Mouse (Mus musculus) midbrain, embryonic 15.5 days (tissue): ENCODE data around the gene Gm44579. TPM values are rescaled to one million over a fixed set of nuclear protein-coding genes. Genes with fewer than 3 reads are reported as not detected.

Experiments
- ATAC-seq: fragments of 200-750 bp; cut with Nextera tagmentation; replicated peaks from 2 replicates; pipeline ENCODE4 v1.8.0; 2017; ENCODE audit warnings: moderate TSS enrichment
- H3K27ac ChIP-seq: fragments of 300-500 bp; sonication (generic); 2 replicates; pipeline ENCODE4 v1.5.1; 2015; ENCODE audit warnings: mild to moderate bottlenecking, inconsistent platforms
- H3K27me3 ChIP-seq: fragments of 300-500 bp; sonication (generic); replicated peaks from 2 replicates; pipeline ENCODE4 v1.6.1; 2015; ENCODE audit warnings: inconsistent platforms
- H3K36me3 ChIP-seq: fragments of 300-500 bp; sonication (generic); replicated peaks from 2 replicates; pipeline ENCODE4 v1.6.1; 2015; ENCODE audit warnings: inconsistent platforms
- H3K4me1 ChIP-seq: fragments of 300-500 bp; sonication (generic); 2 replicates; pipeline ENCODE4 v1.6.1; 2015; ENCODE audit warnings: inconsistent platforms
- H3K4me2 ChIP-seq: fragments of 300-500 bp; sonication (generic); 2 replicates; pipeline ENCODE4 v1.6.1; 2015; ENCODE audit warnings: inconsistent platforms, mild to moderate bottlenecking, moderate library complexity
- H3K4me3 ChIP-seq: fragments of 300-500 bp; sonication (generic); 2 replicates; pipeline ENCODE4 v1.5.1; 2015; ENCODE audit warnings: mild to moderate bottlenecking, inconsistent platforms
- H3K9ac ChIP-seq: fragments of 300-500 bp; sonication (generic); 2 replicates; pipeline ENCODE4 v1.6.1; 2015; ENCODE audit warnings: mild to moderate bottlenecking, inconsistent platforms
- H3K9me3 ChIP-seq: fragments of 300-500 bp; sonication (generic); 2 replicates; pipeline ENCODE4 v1.6.1; 2016; ENCODE audit warnings: inconsistent platforms
- WGBS: fragments of 180-500 bp; shearing (Covaris S2); methylation state at CpG from one replicate; pipeline ENCODE4 v1.1.7; 2015; ENCODE audit warnings: mixed read lengths; 5-methylcytosine and 5-hydroxymethylcytosine counted together
- polyA plus RNA-seq: library from polyadenylated mRNA; unstranded; fragments of >200 nt; fragmentation: Nextera tagmentation; extraction: Ambion mirVana; gene quantifications from 2 replicates; pipeline ENCODE4 v1.2.1, GENCODE M21; 2015

Gm44579 gene
- polyA plus RNA-seq, 1 experiment from 2014 or later = 0.08 TPM

DNA sequence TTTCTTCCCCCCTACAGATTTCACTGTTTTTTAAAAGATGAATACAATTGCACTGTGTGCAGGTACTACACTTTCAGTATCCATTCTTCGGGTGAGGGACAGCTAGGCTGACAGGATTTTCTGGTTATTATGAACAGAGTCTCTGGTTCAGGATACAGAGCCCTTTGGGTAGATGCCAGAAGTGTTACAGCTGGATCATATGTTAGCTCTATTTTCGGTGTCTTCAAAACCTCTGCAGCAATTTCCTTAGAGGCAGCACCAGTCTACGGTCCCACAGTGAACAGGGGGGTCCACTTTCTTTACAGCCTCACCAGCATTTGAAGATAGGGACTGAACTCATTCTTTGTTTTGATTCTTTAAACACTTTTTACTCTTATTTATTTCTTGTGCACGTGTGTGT, 36.3 kb downstream of the Gm44579 start:
- ATAC-seq = no peak
- H3K9me3 ChIP-seq = no peaks in the 10 kb centered on the region
- 74% methylated on average over 4 of the region's 4 CpGs for WGBS

DNA sequence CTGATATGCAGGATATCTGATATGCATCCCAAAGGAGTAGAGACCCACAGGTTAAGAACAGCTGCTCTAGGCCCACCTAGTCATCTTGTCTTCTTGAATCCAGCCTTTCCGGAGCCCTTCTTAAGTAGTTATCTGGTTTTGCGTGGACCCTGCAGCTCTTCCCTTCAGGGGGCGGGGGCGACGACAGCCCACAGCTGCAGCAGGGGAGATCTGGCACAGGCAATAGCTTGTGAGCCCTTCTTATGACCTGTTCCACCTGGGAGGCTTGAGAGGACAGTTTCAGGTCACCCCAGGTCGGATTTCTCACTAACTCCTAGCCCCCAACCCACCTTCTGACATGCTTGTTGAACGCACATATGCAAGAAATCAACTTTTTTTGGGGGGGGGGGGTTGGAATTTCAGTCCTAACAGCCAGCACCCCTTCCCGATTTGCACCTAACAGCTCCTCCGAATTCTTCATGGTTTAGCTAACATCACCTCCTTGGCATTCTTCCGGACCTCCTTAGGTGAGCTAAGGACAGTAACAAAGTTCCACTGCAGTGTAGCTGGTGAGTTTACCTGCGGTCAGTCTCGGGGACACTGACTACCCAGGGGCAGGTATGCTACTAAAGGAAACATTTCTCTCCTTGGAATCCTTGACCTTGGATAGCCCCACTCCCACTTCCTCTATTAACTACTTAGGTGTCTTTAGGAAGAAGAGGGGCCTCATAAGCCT, 38.8 kb downstream of the Gm44579 start:
- no peak for ATAC-seq
- Histone ChIP-seq H3K9me3 (no peaks in the 10 kb centered on the region), H3K36me3 (no peaks in the 10 kb centered on the region), H3K4me3 (peak overlapping the region; percentile 63; the same call in 1 of the 2 replicates), H3K4me1 (peaks cover 7% of the 10 kb centered on the region), H3K4me2 (peak overlapping the region; percentile 74; the same call in 1 of the 2 replicates), H3K27ac (no peak overlapping the region; the same call in 1 of the 2 replicates), H3K27me3 (no peaks in the 10 kb centered on the region; the same call in 1 of the 2 replicates), H3K9ac (no peak overlapping the region)
- 72% methylated on average over 12 of the region's 12 CpGs for WGBS

More for the DNA sequence above, 36.3 kb downstream of the Gm44579 start:
- Histone ChIP-seq H3K4me2 (no peak overlapping the region), H3K4me3 (no peak overlapping the region), H3K27me3 (no peaks in the 10 kb centered on the region; the same call in 1 of the 2 replicates), H3K9ac (no peak overlapping the region), H3K27ac (no peak overlapping the region), H3K36me3 (no peaks in the 10 kb centered on the region), H3K4me1 (peaks cover 7% of the 10 kb centered on the region)

DNA sequence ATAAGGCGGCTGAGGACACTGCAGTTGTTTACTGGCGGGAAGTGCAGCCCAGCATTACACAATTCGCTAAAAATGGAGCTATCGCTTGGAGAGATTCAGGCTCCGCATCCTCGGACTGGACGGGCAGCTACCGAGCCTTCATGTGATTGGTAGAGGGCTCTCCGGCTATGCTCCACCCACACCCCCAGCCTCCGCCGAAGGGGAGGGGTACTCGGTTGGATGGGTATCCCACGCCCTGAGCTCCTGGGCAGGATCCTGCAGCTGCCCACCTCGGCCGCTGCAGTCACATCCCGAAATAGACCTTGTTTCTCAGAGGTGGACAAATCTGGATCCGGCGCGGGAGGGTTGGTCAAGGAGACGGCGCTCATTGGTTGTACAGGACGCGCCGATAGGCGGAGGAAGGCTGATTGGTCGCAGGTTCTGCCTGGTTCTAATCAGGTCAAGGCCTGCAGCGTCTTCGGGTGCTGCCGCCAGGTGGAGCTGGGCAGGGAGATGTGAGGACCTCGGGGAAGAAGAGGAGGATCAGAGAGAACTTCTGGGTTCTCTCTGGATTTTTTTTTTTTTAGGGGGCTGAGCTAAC, 39.6 kb downstream of the Gm44579 start:
- peak; percentile 99 for ATAC-seq
- peaks cover 7% of the 10 kb centered on the region for H3K4me1 ChIP-seq
- H3K9me3 ChIP-seq = no peaks in the 10 kb centered on the region
- peak overlapping the region; percentile 63 for H3K4me3 ChIP-seq
- peak overlapping the region; percentile 88 for H3K27ac ChIP-seq
- peaks cover 4% of the 10 kb centered on the region; the same call in 1 of the 2 replicates for H3K27me3 ChIP-seq
- H3K4me2 ChIP-seq = peak overlapping the region; percentile 74
- under 1% methylated on average over 30 of the region's 30 CpGs for WGBS
- H3K36me3 ChIP-seq = no peaks in the 10 kb centered on the region
- peak overlapping the region; percentile 49 for H3K9ac ChIP-seq

DNA sequence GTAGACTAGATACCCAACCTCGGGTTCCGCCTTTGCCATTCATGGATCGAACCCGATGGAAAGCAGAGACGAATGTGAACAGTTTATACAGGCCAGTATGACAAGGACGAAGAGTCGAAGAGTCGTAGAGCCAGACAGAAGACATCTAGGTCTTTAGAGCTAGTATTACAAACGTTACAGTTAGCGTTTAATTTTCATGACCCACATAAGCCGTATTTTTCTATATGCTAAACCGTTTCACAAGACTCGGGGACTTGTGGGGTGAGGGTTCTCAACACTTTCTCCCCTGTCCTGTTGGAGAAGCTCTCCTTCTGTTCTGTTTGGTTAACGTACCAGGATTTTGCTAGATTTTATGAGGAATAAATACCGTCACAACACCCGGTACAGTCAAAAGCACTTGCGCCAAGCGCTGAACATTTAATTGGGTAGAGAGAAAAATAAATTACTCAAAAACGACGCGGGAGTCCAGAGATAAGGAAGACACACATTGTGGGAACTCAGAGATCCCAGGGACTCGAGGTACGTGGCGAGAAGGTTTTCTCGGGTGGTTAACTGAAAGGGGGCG, 40.1 kb downstream of the Gm44579 start:
- no peaks in the 10 kb centered on the region for H3K36me3 ChIP-seq
- no peaks in the 10 kb centered on the region for H3K9me3 ChIP-seq
- peak overlapping the region; percentile 88 for H3K27ac ChIP-seq
- 4% methylated on average over 26 of the region's 26 CpGs for WGBS
- peaks cover 4% of the 10 kb centered on the region; the same call in 1 of the 2 replicates for H3K27me3 ChIP-seq
- H3K9ac ChIP-seq = peak overlapping the region; percentile 49
- H3K4me2 ChIP-seq = peak overlapping the region; percentile 74
- no peak; the same call in 1 of the 2 replicates for ATAC-seq
- H3K4me3 ChIP-seq = peak overlapping the region; percentile 63
- H3K4me1 ChIP-seq = peaks cover 7% of the 10 kb centered on the region

DNA sequence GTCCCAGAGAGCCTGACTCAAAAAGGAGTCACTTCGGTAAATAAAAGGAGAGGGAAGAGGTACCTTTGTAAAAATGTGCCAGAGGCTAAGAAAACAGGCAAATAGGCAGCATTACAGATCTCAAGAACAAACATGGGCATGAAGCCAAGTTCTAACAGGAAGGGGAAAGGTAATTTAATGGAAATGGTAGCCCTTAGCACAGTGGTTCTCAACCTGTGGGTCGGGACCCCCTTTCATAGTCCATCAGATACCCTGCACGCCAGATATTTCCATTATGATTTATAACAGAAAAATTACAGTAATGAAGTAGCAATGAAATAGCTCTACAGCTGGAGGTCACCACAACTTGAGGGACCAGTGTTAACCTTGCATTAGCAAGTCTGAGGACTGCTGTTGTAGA, 43.5 kb downstream of the Gm44579 start:
- peaks cover 4% of the 10 kb centered on the region for H3K27me3 ChIP-seq
- H3K9ac ChIP-seq = no peak overlapping the region
- 86% methylated on average over 3 of the region's 3 CpGs for WGBS
- no peak overlapping the region for H3K4me3 ChIP-seq
- H3K9me3 ChIP-seq = no peaks in the 10 kb centered on the region
- H3K36me3 ChIP-seq = no peaks in the 10 kb centered on the region
- no peak for ATAC-seq
- peaks cover 10% of the 10 kb centered on the region for H3K4me1 ChIP-seq
- no peak overlapping the region for H3K27ac ChIP-seq
- H3K4me2 ChIP-seq = no peak overlapping the region

DNA sequence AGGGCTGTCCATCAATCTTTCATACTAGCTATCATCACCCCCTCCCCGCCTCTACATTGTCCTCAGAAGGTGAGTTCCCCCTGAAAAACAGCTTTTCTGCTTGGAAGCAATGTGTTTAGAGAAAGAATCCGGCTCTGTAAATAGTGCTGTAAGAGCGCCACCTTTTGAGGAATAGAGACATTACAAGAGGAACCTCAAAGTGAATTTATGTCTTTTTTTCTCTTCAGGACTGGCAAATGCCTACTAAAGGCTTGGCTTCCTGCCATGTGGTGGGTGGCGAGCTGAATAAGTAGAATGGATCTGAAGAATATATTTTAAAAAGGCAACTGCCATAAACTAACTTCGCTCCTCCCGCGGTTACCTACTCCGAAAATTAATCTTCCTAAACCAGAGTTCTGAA, 47.0 kb downstream of the Gm44579 start:
- ATAC-seq = no peak
- Histone ChIP-seq H3K9ac (no peak overlapping the region; the same call in 1 of the 2 replicates), H3K4me2 (no peak overlapping the region), H3K9me3 (no peaks in the 10 kb centered on the region), H3K27me3 (peaks cover 4% of the 10 kb centered on the region), H3K27ac (no peak overlapping the region), H3K36me3 (no peaks in the 10 kb centered on the region), H3K4me1 (peaks cover 32% of the 10 kb centered on the region), H3K4me3 (no peak overlapping the region)
- WGBS = 33% methylated on average over 8 of the region's 8 CpGs

DNA sequence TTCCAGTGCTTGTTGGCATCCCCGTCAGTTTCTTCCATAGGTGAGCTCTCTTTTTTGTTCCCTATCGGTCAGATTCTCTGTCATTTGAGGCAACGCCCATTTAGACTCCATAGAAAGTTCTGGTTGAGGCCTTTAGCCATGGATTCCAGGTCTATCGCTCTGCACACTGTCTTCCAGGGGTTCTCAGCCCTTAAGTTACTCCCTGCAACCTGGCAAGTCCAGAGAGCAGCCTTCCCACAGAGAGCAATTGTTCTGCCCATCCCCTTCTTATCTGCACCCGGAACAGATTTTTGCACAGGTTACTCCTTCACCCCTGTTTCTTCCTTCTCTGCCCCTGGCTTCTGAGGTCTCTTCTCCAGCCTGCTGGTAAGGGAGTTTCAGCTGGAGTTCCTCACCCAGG, 48.7 kb downstream of the Gm44579 start:
- no peak for ATAC-seq
- Histone ChIP-seq H3K4me2 (no peak overlapping the region), H3K9ac (no peak overlapping the region), H3K4me3 (no peak overlapping the region), H3K27me3 (peaks cover 4% of the 10 kb centered on the region), H3K36me3 (no peaks in the 10 kb centered on the region), H3K27ac (no peak overlapping the region), H3K4me1 (peaks cover 39% of the 10 kb centered on the region), H3K9me3 (no peaks in the 10 kb centered on the region)
- WGBS = 77% methylated on average over 5 of the region's 5 CpGs

DNA sequence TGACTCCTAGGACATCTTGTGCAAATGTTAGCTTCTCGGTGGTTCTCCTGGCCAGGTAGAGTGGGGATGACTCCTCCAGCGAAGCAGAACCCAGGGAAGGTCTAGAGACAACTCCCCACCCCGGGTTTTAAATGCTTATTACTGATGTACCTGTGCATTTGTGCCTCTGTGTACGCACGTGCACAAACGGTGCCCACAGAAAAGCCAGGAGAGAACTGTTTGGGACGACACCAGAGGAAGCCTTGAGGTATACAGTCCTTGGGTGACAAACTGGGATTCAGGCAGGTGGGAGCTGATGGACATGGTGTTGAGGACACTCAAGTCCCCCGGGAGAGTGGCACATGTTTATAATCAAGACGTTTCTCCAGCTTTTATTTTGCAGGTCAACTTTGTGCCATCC, 49.9 kb downstream of the Gm44579 start:
- Histone ChIP-seq H3K4me2 (peak overlapping the region; percentile 54), H3K27me3 (no peaks in the 10 kb centered on the region; the same call in 1 of the 2 replicates), H3K4me3 (peak overlapping the region; percentile 63), H3K9me3 (no peaks in the 10 kb centered on the region), H3K9ac (no peak overlapping the region), H3K36me3 (no peaks in the 10 kb centered on the region), H3K4me1 (peaks cover 46% of the 10 kb centered on the region), H3K27ac (no peak overlapping the region)
- no peak for ATAC-seq
- 72% methylated on average over 9 of the region's 9 CpGs for WGBS

DNA sequence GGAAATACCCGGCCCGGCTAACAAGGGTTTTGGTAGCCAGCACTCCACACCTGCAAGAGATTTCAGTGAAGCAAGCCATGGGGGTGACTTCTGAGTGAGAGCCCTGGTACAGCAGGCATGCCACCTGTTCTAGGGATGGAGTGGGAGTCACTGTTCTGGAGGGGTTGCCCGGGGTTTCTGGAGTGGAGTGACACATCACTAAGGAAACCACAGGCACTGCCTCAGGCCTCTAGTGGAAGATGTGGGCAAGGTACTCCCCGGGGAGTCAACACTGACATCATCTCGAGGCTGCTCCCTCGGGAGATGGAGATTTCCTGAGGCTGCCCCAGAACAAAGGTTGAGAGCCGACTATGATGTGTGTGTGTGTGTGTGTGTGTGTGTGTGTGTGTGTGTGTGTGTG, 50.4 kb downstream of the Gm44579 start:
- H3K27me3 ChIP-seq = no peaks in the 10 kb centered on the region; the same call in 1 of the 2 replicates
- ATAC-seq = no peak
- H3K36me3 ChIP-seq = no peaks in the 10 kb centered on the region
- 28% methylated on average over 7 of the region's 7 CpGs for WGBS
- peaks cover 46% of the 10 kb centered on the region for H3K4me1 ChIP-seq
- H3K9me3 ChIP-seq = no peaks in the 10 kb centered on the region
- H3K4me2 ChIP-seq = peak overlapping the region; percentile 54
- H3K4me3 ChIP-seq = peak overlapping the region; percentile 63
- peak overlapping the region; percentile 32; the same call in 1 of the 2 replicates for H3K27ac ChIP-seq
- peak overlapping the region; percentile 66; the same call in 1 of the 2 replicates for H3K9ac ChIP-seq

DNA sequence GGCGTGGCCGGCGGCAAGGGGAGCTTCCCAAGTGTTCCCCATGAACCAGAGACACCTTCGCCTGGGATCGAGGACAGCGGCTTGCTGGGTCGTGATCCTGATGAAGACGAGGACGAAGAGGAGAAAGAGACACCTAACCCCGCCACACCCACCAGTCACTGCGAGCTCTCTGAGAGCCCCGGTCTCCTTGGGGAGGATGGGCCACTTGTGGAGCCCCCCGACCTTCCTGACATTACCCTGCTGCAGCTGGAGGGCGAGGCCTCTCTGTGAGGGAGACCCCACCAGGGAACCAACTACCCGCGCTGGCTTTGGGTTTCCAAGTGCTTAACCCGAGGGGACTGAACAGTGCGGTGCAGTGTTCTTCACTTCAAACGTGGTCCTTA, 52.2 kb downstream of the Gm44579 start:
- Histone ChIP-seq H3K9me3 (no peaks in the 10 kb centered on the region), H3K9ac (peak overlapping the region; percentile 66), H3K4me1 (peaks cover 46% of the 10 kb centered on the region), H3K27ac (0 out of 2 replicates have a peak overlapping the region, but pooled peaks have one; percentile 94), H3K27me3 (no peaks in the 10 kb centered on the region; the same call in 1 of the 2 replicates), H3K4me3 (peak overlapping the region; percentile 63), H3K36me3 (no peaks in the 10 kb centered on the region), H3K4me2 (peak overlapping the region; percentile 54)
- ATAC-seq = no peak
- 5% methylated on average over 19 of the region's 19 CpGs for WGBS

DNA sequence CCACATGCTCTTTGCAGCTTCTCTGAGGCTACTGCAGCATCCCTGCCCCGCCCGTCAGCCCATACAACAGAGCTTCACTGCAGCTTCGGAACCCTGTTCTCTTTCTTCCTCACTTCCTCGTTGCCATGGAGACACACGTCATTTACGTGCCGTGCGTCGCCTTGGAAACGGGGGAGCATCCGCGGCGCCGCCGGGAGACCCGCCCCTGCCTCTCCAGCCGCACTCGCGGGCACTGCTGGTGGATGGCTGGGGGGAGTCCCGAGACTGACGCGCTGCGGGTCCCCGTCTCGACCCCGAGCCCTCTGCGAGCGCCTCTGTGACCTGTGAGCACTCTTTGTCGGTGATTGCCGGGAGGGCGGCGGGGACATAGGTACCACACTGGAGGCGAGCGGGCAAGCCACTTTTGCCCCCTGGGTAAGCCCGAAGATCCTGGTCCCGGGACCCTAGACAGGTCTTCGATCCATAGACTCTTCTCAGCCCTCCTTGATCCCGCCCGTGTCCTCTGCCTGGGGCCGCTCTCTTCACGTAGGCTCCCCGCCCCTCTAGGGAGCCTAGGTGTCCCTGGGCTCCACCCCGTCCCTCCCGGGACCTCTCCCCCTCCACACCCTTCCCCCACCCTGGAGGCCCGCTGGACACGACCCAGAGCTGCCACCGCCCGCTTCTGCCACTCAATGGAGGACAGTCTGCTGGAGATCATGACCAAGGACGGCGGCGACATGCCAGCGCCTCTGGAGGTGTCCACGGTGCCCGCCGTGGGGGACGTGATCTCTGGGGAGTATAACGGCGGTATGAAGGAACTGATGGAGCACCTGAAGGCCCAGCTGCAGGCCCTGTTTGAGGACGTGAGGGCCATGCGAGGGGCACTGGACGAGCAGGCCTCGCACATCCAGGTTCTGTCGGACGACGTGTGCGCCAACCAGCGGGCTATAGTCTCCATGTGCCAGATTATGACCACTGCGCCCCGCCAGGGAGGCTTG, 52.8 kb downstream of the Gm44579 start:
- Histone ChIP-seq H3K9ac (peak overlapping the region; percentile 66), H3K36me3 (no peaks in the 10 kb centered on the region), H3K9me3 (no peaks in the 10 kb centered on the region), H3K27me3 (no peaks in the 10 kb centered on the region; the same call in 1 of the 2 replicates), H3K4me3 (peak overlapping the region; percentile 63), H3K27ac (peak overlapping the region; percentile 94), H3K4me1 (peaks cover 44% of the 10 kb centered on the region), H3K4me2 (peak overlapping the region; percentile 54)
- 1% methylated on average over 69 of the region's 69 CpGs for WGBS
- peak; percentile 93 for ATAC-seq
